Mouse (Mus musculus) ES-E14 (cell line): ENCODE data around the gene Plcb3. TPM values are rescaled to one million over a fixed set of nuclear protein-coding genes. Genes with fewer than 3 reads are reported as not detected.

Experiments
- DNase-seq: peaks from one replicate; pipeline ENCODE4 v3.0.0-alpha.2; 2013; ENCODE audit warnings: low read depth, low spot score
- H3K27ac ChIP-seq: 2 replicates; pipeline ENCODE4 v1.5.1; 2012; ENCODE audit warnings: low read depth, mild to moderate bottlenecking, low read length, moderate library complexity, mixed read lengths; ENCODE audit not compliant: poor library complexity, insufficient read depth, severe bottlenecking
- H3K36me3 ChIP-seq: 2 replicates; pipeline ENCODE4 v1.6.1; 2012; ENCODE audit warnings: mild to moderate bottlenecking, low read length, moderate library complexity, mixed read lengths; ENCODE audit not compliant: control insufficient read depth, poor library complexity, insufficient read depth, severe bottlenecking
- H3K4me1 ChIP-seq, 2 experiments: fragments of 150-350 bp in 1 of 2; sonication (generic) in 1 of 2; 2 replicates each; pipeline ENCODE4 v1.6.1; 2012; ENCODE audit warnings: low read length in 2 of 2, mild to moderate bottlenecking in 1 of 2, mixed read lengths in 1 of 2; ENCODE audit not compliant: control insufficient read depth in 2 of 2, insufficient read depth in 2 of 2, poor library complexity in 1 of 2
- H3K4me3 ChIP-seq, 2 experiments: fragments of 150-350 bp in 1 of 2; sonication (generic) in 1 of 2; 2 replicates each; pipeline ENCODE4 v1.5.1; 2012; ENCODE audit warnings: low read length in 2 of 2, low read depth in 1 of 2, mild to moderate bottlenecking in 1 of 2, mixed read lengths in 1 of 2; ENCODE audit not compliant: insufficient read depth in 1 of 2, poor library complexity in 1 of 2, severe bottlenecking in 1 of 2
- H3K9ac ChIP-seq: 2 replicates; pipeline ENCODE4 v1.6.1; 2012; ENCODE audit warnings: low read depth, mild to moderate bottlenecking, low read length, mixed read lengths; ENCODE audit not compliant: poor library complexity, insufficient read depth, severe bottlenecking
- H3K9me3 ChIP-seq: fragments of 150-350 bp; sonication (generic); 2 replicates; pipeline ENCODE4 v1.6.1; 2012; ENCODE audit warnings: low read depth, mild to moderate bottlenecking, low read length; ENCODE audit not compliant: control insufficient read depth, insufficient read depth
- CHD2 ChIP-seq: IDR thresholded peaks from 2 replicates; pipeline ENCODE4 v1.6.1; 2014; ENCODE audit warnings: mild to moderate bottlenecking, low read depth, low read length, inconsistent platforms
- HCFC1 ChIP-seq: IDR thresholded peaks from 2 replicates; pipeline ENCODE4 v1.6.1; 2012; ENCODE audit warnings: low read length, inconsistent platforms, borderline replicate concordance; ENCODE audit not compliant: insufficient read depth
- MAFK ChIP-seq: IDR thresholded peaks from 2 replicates; pipeline ENCODE4 v1.6.1; 2014; ENCODE audit warnings: mild to moderate bottlenecking, low read depth, low read length, inconsistent platforms; ENCODE audit not compliant: insufficient read depth
- ZC3H11A ChIP-seq: IDR thresholded peaks from 2 replicates; pipeline ENCODE4 v1.6.1; 2012; ENCODE audit warnings: low read depth, mild to moderate bottlenecking, inconsistent platforms, low read length, borderline replicate concordance
- ZNF384 ChIP-seq: IDR thresholded peaks from 2 replicates; pipeline ENCODE4 v1.6.1; 2012; ENCODE audit warnings: low read depth, low read length, inconsistent platforms
- in situ Hi-C, 2 experiments: fragments of 600-800 bp; cut with MboI; formaldehyde crosslinking; loops; one replicate each; pipeline ENCODE4 v1.15.1; 2025; ENCODE audit warnings: low sequenced_read_pairs in 2 of 2, inconsistent platforms in 1 of 2; ENCODE audit not compliant: unreplicated experiment in 2 of 2
- total RNA-seq: library from RNA; depleted of rRNA; stranded (reverse); fragments of 300-350 nt; gene quantifications from 2 replicates; pipeline ENCODE4 v1.2.3, GENCODE M21; 2012

Gene Plcb3
- total RNA-seq, 1 experiment, result 42.3 TPM

DNA sequence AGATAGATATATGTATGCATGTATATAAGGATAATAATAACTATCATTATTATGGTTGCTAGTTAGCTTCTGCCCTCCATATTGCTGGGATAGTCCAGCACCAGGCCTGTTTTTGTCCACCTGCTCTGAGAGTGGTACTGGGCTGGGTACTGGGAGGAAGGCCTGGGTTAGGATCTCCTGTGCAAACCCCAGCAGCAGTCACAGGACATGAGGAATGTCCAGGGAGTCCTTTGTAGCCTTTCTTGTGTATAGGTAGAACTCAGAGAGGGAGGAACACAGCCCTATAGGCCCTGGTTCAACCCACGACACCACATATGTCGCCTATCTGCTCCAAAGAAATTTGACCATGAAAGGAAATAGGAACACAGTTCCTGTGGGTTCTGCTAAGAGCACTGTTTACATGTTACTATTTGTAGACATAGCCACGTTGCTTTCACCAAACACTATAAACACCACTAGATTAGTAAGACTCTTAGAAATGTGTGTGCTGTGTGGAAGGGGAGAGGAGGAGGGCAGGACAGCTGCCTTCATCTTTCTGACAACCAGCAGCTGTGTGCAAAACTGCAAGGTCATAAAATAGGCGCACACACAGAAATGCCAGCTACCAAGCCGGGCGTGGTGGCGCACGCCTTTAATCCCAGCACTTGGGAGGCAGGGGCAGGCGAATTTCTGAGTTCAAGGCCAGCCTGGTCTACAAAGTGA, 30.8 kb upstream of the Plcb3 start:
- in situ Hi-C loops, result no loop called here
- TF ChIP-seq ZC3H11A (no peak), CHD2 (no peak)
- no peak for DNase-seq

GRCm38 (mm10) chr19:6999360-7000063, 23.2 kb upstream of the Plcb3 start:
- TF ChIP-seq MAFK, result no peak
- no peak for TF ChIP-seq ZC3H11A
- TF ChIP-seq ZNF384, result no peak
- TF ChIP-seq HCFC1, result no peak
- no peak for TF ChIP-seq CHD2
- H3K4me3 ChIP-seq, result no peak overlapping the region
- in situ Hi-C loops, result no loop called here
- DNase-seq, result no peak
- H3K36me3 ChIP-seq, result peaks cover 13% of the 10 kb centered on the region
- H3K4me1 ChIP-seq, result peaks cover 0 to 12% of the 10 kb centered on the region in 2 experiments; a peak in 1 of 4 replicates
- H3K9me3 ChIP-seq, result no peaks in the 10 kb centered on the region
- H3K27ac ChIP-seq, result no peak overlapping the region
- H3K9ac ChIP-seq, result no peak overlapping the region

More for the DNA sequence above, 30.8 kb upstream of the Plcb3 start:
- no peak overlapping the region for H3K9ac ChIP-seq
- H3K36me3 ChIP-seq, result no peaks in the 10 kb centered on the region
- H3K4me3 ChIP-seq, result no peak overlapping the region
- H3K9me3 ChIP-seq, result no peaks in the 10 kb centered on the region
- H3K27ac ChIP-seq, result no peak overlapping the region
- H3K4me1 ChIP-seq, result no peaks in the 10 kb centered on the region

- Histone ChIP-seq H3K9ac (no peak overlapping the region), H3K27ac (no peak overlapping the region), H3K4me3 (no peak overlapping the region), H3K9me3 (no peaks in the 10 kb centered on the region), H3K36me3 (peaks cover 13% of the 10 kb centered on the region), H3K4me1 (peaks cover 0 to 18% of the 10 kb centered on the region in 2 experiments; a peak in 1 of 4 replicates)
- no peak for DNase-seq
- TF ChIP-seq ZC3H11A (no peak), CHD2 (no peak), ZNF384 (no peak), HCFC1 (no peak), MAFK (no peak)
- in situ Hi-C loops, result no loop called here
These were observed 21.5 kb upstream of the Plcb3 start for GRCm38 (mm10) chr19:6997721-6998290.

GRCm38 (mm10) chr19:6996006-6996405, 19.7 kb upstream of the Plcb3 start, which contains the start of the genes Nudt22 and Trpt1:
Nudt22 (minus strand) TSS chr19:6996117.
Trpt1 (plus strand) TSS chr19:6996131.
- peaks cover 13% of the 10 kb centered on the region for H3K36me3 ChIP-seq
- H3K4me3 ChIP-seq, result peak within 1 kb of the TSS; percentile 71 to 87
- in situ Hi-C loops, result no loop called here
- peak within 1 kb of the TSS; percentile 79 for H3K9ac ChIP-seq
- no peaks in the 10 kb centered on the region for H3K9me3 ChIP-seq
- no peak within 1 kb of the TSS for H3K27ac ChIP-seq
- H3K4me1 ChIP-seq, result peaks cover 4 to 18% of the 10 kb centered on the region in 2 experiments; a peak in 3 of 4 replicates
- DNase-seq, result peak; percentile 89
- TF ChIP-seq MAFK, result no peak
- TF ChIP-seq CHD2, result no peak
- TF ChIP-seq HCFC1, result no peak
- TF ChIP-seq ZC3H11A, result no peak
- TF ChIP-seq ZNF384, result no peak
